ENCODE assay signal across 9 mouse cellular contexts in the genomic region with DNA sequence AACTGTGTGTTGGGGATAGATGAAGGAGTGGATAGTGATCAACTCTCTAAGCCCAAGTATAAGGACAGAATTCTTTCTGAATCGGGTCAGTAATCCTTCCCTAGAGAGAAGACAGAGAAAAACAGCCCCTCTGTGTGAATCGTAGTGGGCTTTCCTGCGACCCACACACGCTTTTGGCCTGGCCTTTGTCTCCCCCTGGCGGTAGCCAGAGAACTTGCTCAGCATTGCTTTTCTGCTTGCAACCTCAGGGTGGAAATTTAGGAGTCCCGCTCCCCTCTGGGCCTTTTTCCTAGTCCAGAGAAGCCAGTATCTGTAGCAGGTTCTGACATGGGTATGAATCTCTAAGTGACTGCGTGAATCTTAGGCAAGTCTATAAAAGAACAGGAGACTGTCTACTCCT. TPM values are rescaled to one million over a fixed set of nuclear protein-coding genes. Genes with fewer than 3 reads are reported as not detected.
DNase-seq lines count a peak whose midpoint lies in the region; ATAC-seq lines count a peak whose summit lies in the region.
"Had no signal": no experiment of that assay in that cellular context is flagged by ENCODE, and none has a peak within 500 bp of the region (broad histone marks: within the 10 kb centered on the region; RNA-seq: fewer than 3 reads in every experiment).

No protein-coding gene starts in this region.

- peak; percentile 82 for DNase-seq in hindbrain, embryonic 10.5 days (ENCODE audit: low spot score)
- peak; percentile 77 for DNase-seq in B cell, adult 2 months
- DNase-seq in T-cell, adult 2 months (ENCODE audit: low spot score) = peak; percentile 66
- peak; percentile 81 for DNase-seq in hindlimb bud, embryonic 11.5 days (ENCODE audit: extremely low spot score, low read depth, low spot score)
- DNase-seq in thymus, postnatal 25 days = peak; percentile 74

- H3K36me3 ChIP-seq in hindbrain, embryonic 10.5 days = no peaks in the 10 kb centered on the region
- H3K36me3 ChIP-seq in hindbrain, embryonic 12.5 days = no peaks in the 10 kb centered on the region
- H3K36me3 ChIP-seq in embryonic facial prominence, embryonic 12.5 days = no peaks in the 10 kb centered on the region

- no peak overlapping the region for H3K4me2 ChIP-seq in hindbrain, embryonic 12.5 days (replicated peaks)
- peak overlapping the region; percentile 95; the same call in 1 of the 2 replicates for H3K4me2 ChIP-seq in embryonic facial prominence, embryonic 12.5 days (replicated peaks)

- no peak for ATAC-seq in hindbrain, embryonic 12.5 days (ENCODE audit: low FRiP score)
- ATAC-seq in embryonic facial prominence, embryonic 12.5 days (ENCODE audit: insufficient number of reproducible peaks, insufficient read depth, low FRiP score, low TSS enrichment) = no peak
- ATAC-seq in megakaryocyte progenitor cell, adult 5-6 weeks (replicated peaks; ENCODE audit: poor library complexity) = peak; percentile 66

- H3K4me1 ChIP-seq in hindbrain, embryonic 10.5 days (replicated peaks) = peaks cover 33% of the 10 kb centered on the region
- peaks cover 24% of the 10 kb centered on the region for H3K4me1 ChIP-seq in hindbrain, embryonic 12.5 days
- H3K4me1 ChIP-seq in embryonic facial prominence, embryonic 12.5 days = peaks cover 14% of the 10 kb centered on the region

- H3K9ac ChIP-seq in hindbrain, embryonic 12.5 days = no peak overlapping the region
- H3K9ac ChIP-seq in embryonic facial prominence, embryonic 12.5 days = no peak overlapping the region

- 3% methylated on average over 7 of the region's 7 CpGs for WGBS in hindbrain, embryonic 10.5 days
- 3% methylated on average over 7 of the region's 7 CpGs for WGBS in hindbrain, embryonic 12.5 days
- WGBS in embryonic facial prominence, embryonic 12.5 days = 1% methylated on average over 7 of the region's 7 CpGs

- H3K27ac ChIP-seq in hindbrain, embryonic 10.5 days = no peak overlapping the region
- no peak overlapping the region for H3K27ac ChIP-seq in hindbrain, embryonic 12.5 days
- H3K27ac ChIP-seq in embryonic facial prominence, embryonic 12.5 days = no peak overlapping the region
- H3K27ac ChIP-seq: macrophage had no signal

- no peaks in the 10 kb centered on the region for H3K9me3 ChIP-seq in hindbrain, embryonic 10.5 days
- H3K9me3 ChIP-seq in hindbrain, embryonic 12.5 days (replicated peaks) = no peaks in the 10 kb centered on the region
- no peaks in the 10 kb centered on the region for H3K9me3 ChIP-seq in embryonic facial prominence, embryonic 12.5 days

- H3K4me3 ChIP-seq in hindbrain, embryonic 10.5 days = no peak overlapping the region
- no peak overlapping the region for H3K4me3 ChIP-seq in hindbrain, embryonic 12.5 days
- no peak overlapping the region for H3K4me3 ChIP-seq in embryonic facial prominence, embryonic 12.5 days

- peaks cover 98% of the 10 kb centered on the region for H3K27me3 ChIP-seq in hindbrain, embryonic 10.5 days (ENCODE audit: insufficient read depth, poor library complexity, severe bottlenecking)
- peaks cover 97% of the 10 kb centered on the region for H3K27me3 ChIP-seq in hindbrain, embryonic 12.5 days
- peaks cover 95% of the 10 kb centered on the region for H3K27me3 ChIP-seq in embryonic facial prominence, embryonic 12.5 days

RNA-seq across cellular contexts. Expression of gene Ppm1j, which starts 0.9 kb away (rescaled TPM):
- polyA plus RNA-seq in hindbrain, embryonic 10.5 days (2016; fragmentation: Nextera tagmentation; extraction: Ambion mirVana) = 1.8 and 3.1 TPM in 2 replicates
- polyA plus RNA-seq in hindbrain, embryonic 12.5 days (2016; fragmentation: Nextera tagmentation; extraction: Ambion mirVana) = 1.4 and 2.0 TPM in 2 replicates
- polyA plus RNA-seq in embryonic facial prominence, embryonic 12.5 days (2016; fragmentation: Nextera tagmentation; extraction: Ambion mirVana) = 3.5 and 3.9 TPM in 2 replicates
- not detected in 2 replicates for total RNA-seq in megakaryocyte progenitor cell, adult 5-6 weeks (2015)
- not detected in 2 replicates for total RNA-seq in megakaryocyte progenitor cell, adult 5-6 weeks (2017)

RNA-seq across cellular contexts. Expression of gene Fam19a3, which starts 1.7 kb away (rescaled TPM):
- 0.05 and 0.46 TPM in 2 replicates for polyA plus RNA-seq in hindbrain, embryonic 10.5 days (2016; fragmentation: Nextera tagmentation; extraction: Ambion mirVana)
- 0.06 TPM in 1 of 2 replicates, not detected in the other for polyA plus RNA-seq in hindbrain, embryonic 12.5 days (2016; fragmentation: Nextera tagmentation; extraction: Ambion mirVana)
- 0.08 and 0.18 TPM in 2 replicates for polyA plus RNA-seq in embryonic facial prominence, embryonic 12.5 days (2016; fragmentation: Nextera tagmentation; extraction: Ambion mirVana)
- not detected in 2 replicates for total RNA-seq in megakaryocyte progenitor cell, adult 5-6 weeks (2015)
- not detected in 2 replicates for total RNA-seq in megakaryocyte progenitor cell, adult 5-6 weeks (2017)
- polyA plus RNA-seq: macrophage had no signal

RNA-seq across cellular contexts. Expression of gene Rhoc, which starts 8.2 kb away (rescaled TPM):
- polyA plus RNA-seq in hindbrain, embryonic 10.5 days (2016; fragmentation: Nextera tagmentation; extraction: Ambion mirVana) = 102 and 107 TPM in 2 replicates
- 112 and 121 TPM in 2 replicates for polyA plus RNA-seq in hindbrain, embryonic 12.5 days (2016; fragmentation: Nextera tagmentation; extraction: Ambion mirVana)
- 156 and 157 TPM in 2 replicates for polyA plus RNA-seq in embryonic facial prominence, embryonic 12.5 days (2016; fragmentation: Nextera tagmentation; extraction: Ambion mirVana)
- total RNA-seq in megakaryocyte progenitor cell, adult 5-6 weeks (2015) = 0.37 TPM in 1 of 2 replicates, not detected in the other
- total RNA-seq in megakaryocyte progenitor cell, adult 5-6 weeks (2017) = not detected in 2 replicates

RNA-seq across cellular contexts. Expression of gene Mov10, which starts 38.4 kb away (rescaled TPM):
- 17.0 and 19.8 TPM in 2 replicates for polyA plus RNA-seq in hindbrain, embryonic 10.5 days (2016; fragmentation: Nextera tagmentation; extraction: Ambion mirVana)
- polyA plus RNA-seq in hindbrain, embryonic 12.5 days (2016; fragmentation: Nextera tagmentation; extraction: Ambion mirVana) = 27.1 and 38.0 TPM in 2 replicates
- polyA plus RNA-seq in embryonic facial prominence, embryonic 12.5 days (2016; fragmentation: Nextera tagmentation; extraction: Ambion mirVana) = 70.8 and 73.8 TPM in 2 replicates
- 5.8 and 8.9 TPM in 2 replicates for total RNA-seq in megakaryocyte progenitor cell, adult 5-6 weeks (2015)
- total RNA-seq in megakaryocyte progenitor cell, adult 5-6 weeks (2017) = 2.0 and 4.4 TPM in 2 replicates
